Mouse (Mus musculus): Measurements from ENCODE around the gene Ddias. TPM values are rescaled to one million over a fixed set of nuclear protein-coding genes. Genes with fewer than 3 reads are reported as not detected.
A peak's percentile ranks its signal among the peaks of the same experiment; 100 is the strongest.

Ddias gene
- polyA plus RNA-seq, 1 experiment, result 4.1 TPM

- TF ChIP-seq POLR2A (IDR thresholded peaks at IDR 0.05; ENCODE audit: borderline replicate concordance, low read depth, low read length) (no peak), CTCF (IDR thresholded peaks at IDR 0.05; ENCODE audit: low read depth, low read length) (no peak)
- no peak overlapping the region for H3K27ac ChIP-seq (ENCODE audit: insufficient read depth, low read depth, low read length)
- peaks cover 3% of the 10 kb centered on the region; the same call in 1 of the 2 replicates for H3K4me1 ChIP-seq (ENCODE audit: control insufficient read depth, insufficient read depth, low read length)
- no peak overlapping the region for H3K4me3 ChIP-seq (ENCODE audit: insufficient read depth, low read length)
Measured at GRCm38 (mm10) chr7:92870161-92870560, 3.9 kb downstream of the Ddias start.

- Histone ChIP-seq H3K4me1 (ENCODE audit: control insufficient read depth, insufficient read depth, low read length) (no peaks in the 10 kb centered on the region), H3K27ac (ENCODE audit: insufficient read depth, low read depth, low read length) (no peak overlapping the region), H3K4me3 (ENCODE audit: insufficient read depth, low read length) (no peak overlapping the region)
- TF ChIP-seq CTCF (IDR thresholded peaks at IDR 0.05; ENCODE audit: low read depth, low read length) (no peak), POLR2A (IDR thresholded peaks at IDR 0.05; ENCODE audit: borderline replicate concordance, low read depth, low read length) (no peak)
Measured at GRCm38 (mm10) chr7:92866526-92866925, 7.5 kb downstream of the Ddias start.

DNA sequence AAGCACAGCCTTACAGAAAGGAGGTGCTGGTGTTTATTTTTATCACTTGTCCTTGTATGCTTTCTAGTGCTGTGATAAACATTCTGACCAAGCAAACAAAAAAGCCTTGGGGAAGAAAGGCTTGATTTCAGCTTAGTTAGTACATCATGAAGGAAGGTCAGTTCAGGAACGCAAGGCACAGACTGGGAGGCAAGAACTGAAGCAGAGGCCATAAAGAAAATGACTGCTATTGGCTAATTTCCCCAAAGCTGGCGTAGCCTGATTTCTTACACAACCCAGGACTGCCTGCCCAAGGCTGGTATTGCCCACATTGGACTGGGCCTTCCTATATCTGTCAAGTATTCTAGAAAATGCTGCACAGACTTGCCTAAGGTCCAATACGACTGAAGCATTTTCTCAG is 25.8 kb downstream of the Ddias start:
- Histone ChIP-seq H3K4me1 (ENCODE audit: control insufficient read depth, insufficient read depth, low read length) (no peaks in the 10 kb centered on the region), H3K4me3 (ENCODE audit: insufficient read depth, low read length) (no peak overlapping the region), H3K27ac (ENCODE audit: insufficient read depth, low read depth, low read length) (no peak overlapping the region)
- TF ChIP-seq CTCF (IDR thresholded peaks at IDR 0.05; ENCODE audit: low read depth, low read length), result no peak
- TF ChIP-seq POLR2A (IDR thresholded peaks at IDR 0.05; ENCODE audit: borderline replicate concordance, low read depth, low read length), result no peak

DNA sequence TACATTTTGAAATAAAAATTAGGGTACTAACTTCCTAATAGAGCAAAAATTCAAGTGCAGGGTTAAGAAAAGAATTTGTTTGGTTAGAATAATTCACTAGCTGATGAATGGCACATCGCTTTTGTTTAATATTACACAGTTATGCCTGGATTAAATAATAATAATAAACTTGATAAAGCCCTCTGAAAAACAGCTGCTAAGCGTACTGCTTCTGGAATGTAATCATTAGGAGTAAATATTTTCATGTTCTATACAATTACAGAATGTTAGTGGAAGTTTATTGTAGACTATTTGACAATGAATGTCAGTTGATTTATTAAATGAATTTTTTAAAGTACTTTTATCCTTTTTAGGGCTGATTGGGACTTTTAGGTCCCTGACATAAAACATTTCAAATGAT is 31.8 kb downstream of the Ddias start:
- H3K27ac ChIP-seq (ENCODE audit: insufficient read depth, low read depth, low read length), result no peak overlapping the region
- no peak overlapping the region for H3K4me3 ChIP-seq (ENCODE audit: insufficient read depth, low read length)
- TF ChIP-seq CTCF (IDR thresholded peaks at IDR 0.05; ENCODE audit: low read depth, low read length), result no peak
- no peak for TF ChIP-seq POLR2A (IDR thresholded peaks at IDR 0.05; ENCODE audit: borderline replicate concordance, low read depth, low read length)
- H3K4me1 ChIP-seq (ENCODE audit: control insufficient read depth, insufficient read depth, low read length), result peaks cover 7% of the 10 kb centered on the region

GRCm38 (mm10) chr7:92837907-92838306 is 36.1 kb downstream of the Ddias start:
- no peak overlapping the region for H3K4me3 ChIP-seq (ENCODE audit: insufficient read depth, low read length)
- peaks cover 10% of the 10 kb centered on the region for H3K4me1 ChIP-seq (ENCODE audit: control insufficient read depth, insufficient read depth, low read length)
- TF ChIP-seq CTCF (IDR thresholded peaks at IDR 0.05; ENCODE audit: low read depth, low read length), result no peak
- TF ChIP-seq POLR2A (IDR thresholded peaks at IDR 0.05; ENCODE audit: borderline replicate concordance, low read depth, low read length), result no peak
- H3K27ac ChIP-seq (ENCODE audit: insufficient read depth, low read depth, low read length), result no peak overlapping the region

- no peak overlapping the region for H3K4me3 ChIP-seq (ENCODE audit: insufficient read depth, low read length)
- peaks cover 12% of the 10 kb centered on the region for H3K4me1 ChIP-seq (ENCODE audit: control insufficient read depth, insufficient read depth, low read length)
- H3K27ac ChIP-seq (ENCODE audit: insufficient read depth, low read depth, low read length), result peak overlapping the region; percentile 33
- TF ChIP-seq CTCF (IDR thresholded peaks at IDR 0.05; ENCODE audit: low read depth, low read length), result no peak
- no peak for TF ChIP-seq POLR2A (IDR thresholded peaks at IDR 0.05; ENCODE audit: borderline replicate concordance, low read depth, low read length)
Measured at GRCm38 (mm10) chr7:92837226-92837625, 36.8 kb downstream of the Ddias start.

DNA sequence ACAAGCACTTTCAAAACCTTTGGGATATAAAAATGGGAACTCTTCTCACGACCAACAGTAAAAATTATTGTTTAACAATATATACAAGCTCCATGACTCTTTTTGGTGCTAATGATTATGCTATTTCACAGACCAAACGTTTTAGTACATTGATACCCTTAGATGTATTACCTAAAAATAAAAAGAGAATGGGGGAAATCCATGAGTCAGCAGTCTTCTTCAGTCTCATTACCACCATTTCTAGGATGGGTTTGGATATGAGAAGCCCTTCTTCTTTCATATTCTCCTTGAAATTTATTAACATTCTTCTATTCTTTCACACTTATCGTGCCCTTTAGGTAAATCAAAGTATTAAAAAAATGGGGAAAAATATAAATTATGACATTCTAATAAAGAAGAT is 37.6 kb downstream of the Ddias start:
- Histone ChIP-seq H3K4me1 (ENCODE audit: control insufficient read depth, insufficient read depth, low read length) (peaks cover 12% of the 10 kb centered on the region), H3K4me3 (ENCODE audit: insufficient read depth, low read length) (no peak overlapping the region), H3K27ac (ENCODE audit: insufficient read depth, low read depth, low read length) (no peak overlapping the region)
- TF ChIP-seq CTCF (IDR thresholded peaks at IDR 0.05; ENCODE audit: low read depth, low read length) (no peak), POLR2A (IDR thresholded peaks at IDR 0.05; ENCODE audit: borderline replicate concordance, low read depth, low read length) (no peak)

- no peak for TF ChIP-seq POLR2A (IDR thresholded peaks at IDR 0.05; ENCODE audit: borderline replicate concordance, low read depth, low read length)
- TF ChIP-seq CTCF (IDR thresholded peaks at IDR 0.05; ENCODE audit: low read depth, low read length), result no peak
- H3K27ac ChIP-seq (ENCODE audit: insufficient read depth, low read depth, low read length), result no peak overlapping the region
- no peak overlapping the region for H3K4me3 ChIP-seq (ENCODE audit: insufficient read depth, low read length)
- peaks cover 12% of the 10 kb centered on the region for H3K4me1 ChIP-seq (ENCODE audit: control insufficient read depth, insufficient read depth, low read length)
Measured at GRCm38 (mm10) chr7:92834391-92834790, 39.7 kb downstream of the Ddias start.

GRCm38 (mm10) chr7:92832395-92832794 is 41.7 kb downstream of the Ddias start:
- Histone ChIP-seq H3K27ac (ENCODE audit: insufficient read depth, low read depth, low read length) (no peak overlapping the region), H3K4me3 (ENCODE audit: insufficient read depth, low read length) (no peak overlapping the region), H3K4me1 (ENCODE audit: control insufficient read depth, insufficient read depth, low read length) (peaks cover 7% of the 10 kb centered on the region)
- TF ChIP-seq CTCF (IDR thresholded peaks at IDR 0.05; ENCODE audit: low read depth, low read length) (no peak), POLR2A (IDR thresholded peaks at IDR 0.05; ENCODE audit: borderline replicate concordance, low read depth, low read length) (no peak)

DNA sequence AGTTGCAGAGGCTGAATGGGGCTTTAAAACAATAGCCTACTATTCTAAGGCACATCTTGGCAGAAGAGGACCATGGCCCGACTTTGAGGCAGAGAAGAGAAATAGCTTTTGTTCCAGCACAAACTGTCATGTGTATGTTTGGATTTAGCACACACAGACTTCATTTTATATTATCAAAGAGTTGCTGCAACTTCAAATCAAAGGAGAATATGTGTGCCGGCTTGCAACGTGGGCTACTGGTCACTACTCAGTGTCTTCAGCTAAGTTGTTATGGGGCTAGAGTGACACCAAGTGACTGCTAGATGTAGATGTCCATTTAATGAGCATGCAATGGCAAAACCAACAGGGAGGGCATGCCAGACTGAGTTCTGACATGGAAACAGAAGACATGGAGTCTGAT is 46.1 kb downstream of the Ddias start:
- TF ChIP-seq CTCF (IDR thresholded peaks at IDR 0.05; ENCODE audit: low read depth, low read length), result no peak
- no peak for TF ChIP-seq POLR2A (IDR thresholded peaks at IDR 0.05; ENCODE audit: borderline replicate concordance, low read depth, low read length)
- Histone ChIP-seq H3K4me3 (ENCODE audit: insufficient read depth, low read length) (no peak overlapping the region), H3K4me1 (ENCODE audit: control insufficient read depth, insufficient read depth, low read length) (peaks cover 3% of the 10 kb centered on the region), H3K27ac (ENCODE audit: insufficient read depth, low read depth, low read length) (no peak overlapping the region)

- no peak for TF ChIP-seq CTCF (IDR thresholded peaks at IDR 0.05; ENCODE audit: low read depth, low read length)
- TF ChIP-seq POLR2A (IDR thresholded peaks at IDR 0.05; ENCODE audit: borderline replicate concordance, low read depth, low read length), result no peak
- no peak overlapping the region for H3K4me3 ChIP-seq (ENCODE audit: insufficient read depth, low read length)
- H3K27ac ChIP-seq (ENCODE audit: insufficient read depth, low read depth, low read length), result no peak overlapping the region
- H3K4me1 ChIP-seq (ENCODE audit: control insufficient read depth, insufficient read depth, low read length), result no peaks in the 10 kb centered on the region
Measured at GRCm38 (mm10) chr7:92826248-92826647, 47.8 kb downstream of the Ddias start.

All from bone marrow macrophage, adult 2 months (primary cell).